Mouse (Mus musculus) midbrain, embryonic 11.5 days (tissue): ENCODE measurements at regions not wholly inside any gene's neighbourhood (a gene's known extent, or its start where the extent isn't known, plus 50 kb on each side); places are given as distances from the start of the nearest gene placed in this dataset.

Experiments used
- ATAC-seq: fragments of 200-750 bp; cut with Nextera tagmentation; 2 replicates; pipeline ENCODE4 v1.8.0; 2017; ENCODE audit warnings: moderate TSS enrichment, moderate library complexity; ENCODE audit not compliant: low FRiP score
- DNase-seq: peaks from one replicate; pipeline ENCODE4 v3.0.0; 2015; ENCODE audit warnings: low spot score; ENCODE audit errors: missing footprints
- H3K27ac ChIP-seq: fragments of 300-500 bp; sonication (generic); 2 replicates; pipeline ENCODE4 v1.5.1; 2014; ENCODE audit warnings: low read depth, low read length
- H3K27me3 ChIP-seq: fragments of 300-500 bp; sonication (generic); 2 replicates; pipeline ENCODE4 v1.6.1; 2014; ENCODE audit warnings: mild to moderate bottlenecking, low read length, moderate library complexity, mixed read lengths; ENCODE audit not compliant: control insufficient read depth, insufficient read depth
- H3K36me3 ChIP-seq: fragments of 300-500 bp; sonication (generic); 2 replicates; pipeline ENCODE4 v1.6.1; 2014; ENCODE audit warnings: mild to moderate bottlenecking, low read length, moderate library complexity, mixed read lengths; ENCODE audit not compliant: control insufficient read depth, insufficient read depth
- H3K4me1 ChIP-seq: fragments of 300-500 bp; sonication (generic); 2 replicates; pipeline ENCODE4 v1.6.1; 2014; ENCODE audit warnings: low read length; ENCODE audit not compliant: control insufficient read depth, insufficient read depth
- H3K4me2 ChIP-seq: fragments of 300-500 bp; sonication (generic); 2 replicates; pipeline ENCODE4 v1.6.1; 2014; ENCODE audit warnings: mild to moderate bottlenecking, moderate library complexity
- H3K4me3 ChIP-seq: fragments of 300-500 bp; sonication (generic); 2 replicates; pipeline ENCODE4 v1.5.1; 2014; ENCODE audit warnings: low read depth, low read length
- H3K9ac ChIP-seq: fragments of 300-500 bp; sonication (generic); 2 replicates; pipeline ENCODE4 v1.6.1; 2014; ENCODE audit warnings: low read length
- H3K9me3 ChIP-seq: fragments of 300-500 bp; sonication (generic); 2 replicates; pipeline ENCODE4 v1.6.1; 2016; ENCODE audit warnings: low read length; ENCODE audit not compliant: control insufficient read depth
- WGBS: fragments of 180-500 bp; shearing (Covaris S2); extraction: QIAGEN DNeasy Blood & Tissue Kit; methylation state at CpG from one replicate; pipeline ENCODE4 v1.1.7; 2014; 5-methylcytosine and 5-hydroxymethylcytosine counted together

DNA sequence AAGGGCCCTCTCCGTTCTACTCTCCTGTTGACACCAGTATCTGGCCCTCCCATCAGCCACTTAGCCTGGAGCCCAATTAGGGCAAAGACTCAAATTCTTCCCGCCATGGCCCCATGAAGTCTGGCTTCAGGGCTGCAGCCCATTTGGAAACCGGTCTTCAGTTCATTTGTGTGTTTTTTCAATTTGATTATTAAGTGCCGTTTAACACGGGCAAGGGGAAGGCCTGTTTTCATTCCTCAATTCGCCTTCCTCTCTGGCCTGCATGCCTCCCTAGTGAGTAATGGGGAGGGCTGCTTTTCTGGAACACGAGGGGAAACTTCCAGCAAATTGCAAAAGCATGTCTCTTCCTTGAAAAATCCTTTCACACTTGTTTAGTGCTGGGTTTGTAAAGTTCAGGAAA is 89.1 kb upstream of the Rbpj start:
- H3K27ac ChIP-seq: no peak overlapping the region
- H3K9ac ChIP-seq: no peak overlapping the region
- ATAC-seq: no peak
- H3K36me3 ChIP-seq: no peaks in the 10 kb centered on the region
- H3K27me3 ChIP-seq: no peaks in the 10 kb centered on the region
- no peak overlapping the region for H3K4me3 ChIP-seq
- DNase-seq: no peak
- H3K4me2 ChIP-seq: no peak overlapping the region
- 81% methylated on average over 7 of the region's 7 CpGs for WGBS
- no peaks in the 10 kb centered on the region for H3K4me1 ChIP-seq
- no peaks in the 10 kb centered on the region for H3K9me3 ChIP-seq

DNA sequence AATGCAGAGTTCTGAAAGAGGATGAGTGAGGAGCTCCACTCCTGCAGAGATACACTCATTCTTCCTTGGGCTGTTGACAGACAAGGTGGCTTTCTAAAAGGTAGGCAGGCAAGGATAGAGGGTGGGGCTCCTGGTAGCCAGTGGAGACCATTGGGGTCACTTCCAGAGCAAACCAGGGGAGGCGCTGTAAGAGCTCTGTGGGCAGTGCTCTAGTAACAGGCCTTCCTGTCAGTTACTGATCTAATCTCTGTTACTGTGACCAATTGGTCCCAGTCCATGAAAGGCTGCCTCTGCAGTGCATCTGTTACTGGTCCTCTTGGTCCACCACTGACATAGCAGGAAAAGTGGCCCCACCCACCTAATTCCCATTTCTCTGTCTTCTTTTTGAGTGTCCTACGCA is 88.3 kb upstream of the Rbpj start:
- no peaks in the 10 kb centered on the region for H3K4me1 ChIP-seq
- WGBS: 74% methylated on average over 2 of the region's 2 CpGs
- no peaks in the 10 kb centered on the region for H3K9me3 ChIP-seq
- no peak overlapping the region for H3K9ac ChIP-seq
- DNase-seq (no peak), ATAC-seq (no peak)
- no peaks in the 10 kb centered on the region for H3K36me3 ChIP-seq
- no peak overlapping the region for H3K4me2 ChIP-seq
- H3K27me3 ChIP-seq: no peaks in the 10 kb centered on the region
- no peak overlapping the region for H3K4me3 ChIP-seq
- H3K27ac ChIP-seq: no peak overlapping the region

DNA sequence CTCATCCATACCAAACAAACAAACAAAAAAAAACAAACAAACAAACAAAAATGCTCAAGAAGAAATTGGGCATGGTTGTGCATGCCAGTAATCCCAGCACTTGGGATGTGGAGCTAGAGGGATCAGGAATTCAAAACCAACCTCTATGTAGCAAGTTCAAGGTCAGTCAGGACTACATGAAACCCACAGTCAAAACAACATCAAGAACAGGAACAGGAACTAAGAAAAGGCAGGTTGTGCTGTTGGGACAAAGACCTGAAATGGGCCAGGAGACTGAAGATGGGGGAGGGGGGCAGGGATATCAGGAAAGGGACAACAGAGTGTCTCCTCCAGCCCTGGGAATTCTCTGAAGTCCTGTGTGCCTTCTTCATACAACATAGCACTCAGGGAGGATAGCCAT is 87.8 kb upstream of the Rbpj start:
- no peak for ATAC-seq
- Histone ChIP-seq H3K4me2 (no peak overlapping the region), H3K4me1 (no peaks in the 10 kb centered on the region), H3K36me3 (no peaks in the 10 kb centered on the region), H3K9ac (no peak overlapping the region), H3K4me3 (no peak overlapping the region), H3K27me3 (no peaks in the 10 kb centered on the region), H3K27ac (no peak overlapping the region), H3K9me3 (no peaks in the 10 kb centered on the region)
- DNase-seq: no peak

DNA sequence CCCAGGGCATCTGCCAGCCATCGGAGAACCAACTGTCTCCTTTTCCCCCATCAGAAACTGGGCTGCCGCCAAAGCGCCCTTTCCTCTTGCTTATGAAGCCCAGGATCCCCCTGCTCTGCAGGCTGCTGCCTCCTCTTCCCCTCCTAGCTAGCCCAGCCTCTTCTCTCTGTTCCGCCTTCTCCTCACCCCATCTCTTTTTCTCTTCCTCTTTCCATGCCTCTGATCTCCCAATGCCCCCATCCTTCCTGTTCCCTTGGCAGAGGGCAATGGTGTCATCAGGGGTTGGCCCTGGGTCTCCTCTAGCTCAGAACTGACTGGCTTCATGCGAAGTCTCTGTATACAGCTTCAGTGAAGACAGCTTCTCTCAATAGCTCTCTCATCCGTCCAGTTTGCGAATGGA is 87.4 kb upstream of the Rbpj start:
- Histone ChIP-seq H3K9me3 (no peaks in the 10 kb centered on the region), H3K27ac (no peak overlapping the region), H3K9ac (no peak overlapping the region), H3K4me3 (no peak overlapping the region), H3K27me3 (no peaks in the 10 kb centered on the region), H3K4me1 (no peaks in the 10 kb centered on the region), H3K36me3 (no peaks in the 10 kb centered on the region), H3K4me2 (no peak overlapping the region)
- DNase-seq (no peak), ATAC-seq (no peak)
- 96% methylated on average over 7 of the region's 7 CpGs for WGBS

DNA sequence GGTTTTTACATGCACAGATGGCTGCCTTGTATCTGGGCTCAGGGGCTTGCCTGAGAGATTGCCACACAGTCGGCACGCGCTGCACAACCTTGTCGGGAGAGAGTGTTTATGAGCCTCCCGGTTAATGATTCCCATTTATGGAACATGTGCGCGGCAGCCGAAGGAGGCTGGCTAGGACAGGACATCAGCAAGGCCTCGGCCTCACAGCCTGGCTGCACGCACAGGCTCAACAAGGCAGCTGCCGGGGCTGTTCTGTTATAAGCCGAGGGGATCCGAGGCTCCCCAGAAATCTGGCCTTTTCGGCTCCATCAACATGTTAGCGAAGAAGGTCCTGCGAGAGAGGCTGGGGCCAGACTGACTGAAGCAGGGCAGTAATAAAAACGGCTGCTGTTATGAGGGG is 86.3 kb upstream of the Rbpj start:
- no peaks in the 10 kb centered on the region for H3K36me3 ChIP-seq
- no peak overlapping the region for H3K27ac ChIP-seq
- DNase-seq (no peak), ATAC-seq (no peak)
- H3K4me2 ChIP-seq: no peak overlapping the region
- H3K9me3 ChIP-seq: no peaks in the 10 kb centered on the region
- 82% methylated on average over 17 of the region's 17 CpGs for WGBS
- no peak overlapping the region for H3K9ac ChIP-seq
- H3K4me3 ChIP-seq: no peak overlapping the region
- H3K4me1 ChIP-seq: no peaks in the 10 kb centered on the region
- H3K27me3 ChIP-seq: no peaks in the 10 kb centered on the region

DNA sequence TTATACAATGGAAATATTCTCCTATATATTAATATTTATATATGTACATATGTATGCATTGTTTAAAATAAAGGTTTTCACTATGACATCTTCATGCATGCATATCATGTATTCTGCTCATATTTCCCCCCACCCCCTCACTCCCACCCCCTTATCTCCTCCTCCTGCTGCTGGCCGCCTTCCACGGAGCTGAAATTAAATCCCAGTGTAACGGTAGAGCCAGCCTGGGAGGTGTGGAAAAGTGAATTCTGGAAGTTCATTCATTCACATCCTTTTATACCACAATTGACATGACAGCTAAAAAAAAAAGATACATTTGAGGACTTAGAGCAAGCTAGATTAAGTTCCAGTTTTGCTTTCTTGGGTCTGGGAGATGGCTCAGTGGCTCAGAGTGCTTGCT is 85.7 kb upstream of the Rbpj start:
- DNase-seq (no peak), ATAC-seq (no peak)
- H3K27ac ChIP-seq: no peak overlapping the region
- H3K27me3 ChIP-seq: no peaks in the 10 kb centered on the region
- WGBS: 79% methylated on average over 3 of the region's 3 CpGs
- no peak overlapping the region for H3K4me3 ChIP-seq
- no peak overlapping the region for H3K9ac ChIP-seq
- H3K4me2 ChIP-seq: no peak overlapping the region
- no peaks in the 10 kb centered on the region for H3K9me3 ChIP-seq
- no peaks in the 10 kb centered on the region for H3K36me3 ChIP-seq
- no peaks in the 10 kb centered on the region for H3K4me1 ChIP-seq

DNA sequence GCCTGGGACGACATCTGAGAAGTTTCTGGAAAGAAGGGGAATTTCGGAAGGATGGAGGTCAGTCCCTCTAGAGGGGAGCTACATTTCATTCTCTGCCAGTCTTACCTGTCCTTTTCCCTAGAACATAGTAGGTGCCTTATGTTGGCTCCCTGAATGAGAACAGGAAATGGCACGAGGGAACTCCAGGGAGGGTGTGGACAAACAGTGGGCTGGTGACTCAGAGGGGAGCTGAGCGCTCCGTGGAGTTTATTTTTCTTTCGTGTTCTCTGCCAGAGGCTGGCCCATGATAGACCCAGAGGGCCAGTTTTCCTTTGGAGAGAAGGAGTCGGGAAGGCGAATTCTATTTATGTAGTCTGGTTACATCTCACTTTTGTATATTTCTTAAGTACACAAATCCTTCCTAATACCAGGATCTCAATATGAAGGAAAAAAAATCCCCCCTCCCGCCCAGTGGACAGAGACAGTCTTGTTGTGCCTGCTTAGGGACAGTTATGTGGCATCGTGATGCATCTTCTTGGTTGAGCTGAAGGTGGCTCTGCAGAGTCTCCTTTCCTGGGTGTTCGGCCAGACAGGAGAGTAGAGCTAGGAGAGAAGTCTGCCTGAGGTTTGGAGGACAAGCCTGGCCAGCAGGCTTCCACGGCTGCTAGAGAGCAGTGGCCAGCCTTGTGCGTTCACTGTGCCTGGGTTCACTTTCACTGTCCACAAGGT is 84.3 kb upstream of the Rbpj start:
- Histone ChIP-seq H3K27me3 (no peaks in the 10 kb centered on the region), H3K4me3 (no peak overlapping the region), H3K9ac (no peak overlapping the region), H3K27ac (no peak overlapping the region), H3K4me2 (no peak overlapping the region), H3K9me3 (no peaks in the 10 kb centered on the region), H3K36me3 (no peaks in the 10 kb centered on the region), H3K4me1 (no peaks in the 10 kb centered on the region)
- ATAC-seq (no peak), DNase-seq (no peak)
- WGBS: 79% methylated on average over 13 of the region's 13 CpGs

DNA sequence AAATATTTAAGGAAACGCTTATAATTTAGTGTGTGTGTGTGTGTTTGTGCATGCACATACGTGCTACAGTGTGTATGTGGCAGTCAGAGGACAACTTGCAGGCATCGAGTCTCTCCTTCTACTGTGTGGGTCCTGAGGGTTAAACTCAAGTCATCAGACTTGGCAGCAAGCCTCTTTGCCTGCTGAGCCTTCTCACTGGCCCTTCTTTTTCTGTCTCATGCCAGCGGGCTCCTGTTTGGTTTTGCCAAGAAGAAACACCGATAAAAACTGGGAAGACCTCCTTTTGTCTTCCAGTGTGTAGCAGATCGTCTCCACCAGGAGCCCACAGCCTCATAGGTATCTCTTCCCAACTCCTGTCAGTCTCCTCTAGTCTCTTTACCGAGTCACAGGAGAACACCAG is 81.9 kb upstream of the Rbpj start:
- ATAC-seq (no peak), DNase-seq (no peak)
- no peak overlapping the region for H3K27ac ChIP-seq
- H3K9me3 ChIP-seq: no peaks in the 10 kb centered on the region
- 91% methylated on average over 7 of the region's 7 CpGs for WGBS
- no peak overlapping the region for H3K4me2 ChIP-seq
- H3K9ac ChIP-seq: no peak overlapping the region
- no peaks in the 10 kb centered on the region for H3K4me1 ChIP-seq
- no peak overlapping the region for H3K4me3 ChIP-seq
- no peaks in the 10 kb centered on the region for H3K36me3 ChIP-seq
- no peaks in the 10 kb centered on the region for H3K27me3 ChIP-seq

DNA sequence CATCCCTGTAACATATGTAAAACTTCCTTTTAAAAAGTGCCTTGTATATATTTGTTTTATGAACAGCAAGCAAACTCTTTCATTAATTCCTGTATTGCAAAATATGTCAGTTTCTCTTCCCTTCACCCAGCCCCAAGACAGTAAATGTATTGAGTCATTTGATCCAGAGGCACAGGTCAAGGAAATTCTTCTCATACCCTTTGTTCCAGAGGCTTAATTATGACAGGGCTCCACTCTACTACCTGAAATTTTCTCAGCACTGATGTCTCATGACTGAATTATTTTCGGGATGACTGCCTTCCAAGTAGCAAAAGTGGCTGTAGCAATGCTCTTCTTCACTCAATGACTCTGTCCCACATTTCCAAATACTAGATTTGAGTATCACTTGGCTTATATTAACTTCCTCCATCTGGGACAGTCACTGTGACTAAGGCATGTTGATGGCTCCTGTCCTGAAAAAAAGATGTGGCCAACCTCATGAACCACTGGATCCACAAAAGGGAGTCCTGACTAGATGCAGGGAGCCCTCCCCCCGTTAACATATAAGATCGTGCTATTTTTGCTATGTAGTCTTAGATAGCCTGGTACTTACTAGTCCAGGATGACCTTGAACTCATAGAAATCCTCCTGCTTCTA is 80.3 kb upstream of the Rbpj start:
- no peak for ATAC-seq
- no peak overlapping the region for H3K9ac ChIP-seq
- H3K27ac ChIP-seq: no peak overlapping the region
- H3K4me3 ChIP-seq: no peak overlapping the region
- H3K4me2 ChIP-seq: no peak overlapping the region
- H3K9me3 ChIP-seq: no peaks in the 10 kb centered on the region
- no peak for DNase-seq
- no peaks in the 10 kb centered on the region for H3K36me3 ChIP-seq
- no peaks in the 10 kb centered on the region for H3K27me3 ChIP-seq
- WGBS: 84% methylated on average over 3 of the region's 3 CpGs
- H3K4me1 ChIP-seq: no peaks in the 10 kb centered on the region
